Mouse (Mus musculus): Measurements from ENCODE around the gene Spata32. TPM values are rescaled to one million over a fixed set of nuclear protein-coding genes. Genes with fewer than 3 reads are reported as not detected.
A peak's percentile ranks its signal among the peaks of the same experiment; 100 is the strongest.

Gene Spata32
- total RNA-seq, 2 experiments from 2014 or later: 1.4 TPM; not detected in 1

DNA sequence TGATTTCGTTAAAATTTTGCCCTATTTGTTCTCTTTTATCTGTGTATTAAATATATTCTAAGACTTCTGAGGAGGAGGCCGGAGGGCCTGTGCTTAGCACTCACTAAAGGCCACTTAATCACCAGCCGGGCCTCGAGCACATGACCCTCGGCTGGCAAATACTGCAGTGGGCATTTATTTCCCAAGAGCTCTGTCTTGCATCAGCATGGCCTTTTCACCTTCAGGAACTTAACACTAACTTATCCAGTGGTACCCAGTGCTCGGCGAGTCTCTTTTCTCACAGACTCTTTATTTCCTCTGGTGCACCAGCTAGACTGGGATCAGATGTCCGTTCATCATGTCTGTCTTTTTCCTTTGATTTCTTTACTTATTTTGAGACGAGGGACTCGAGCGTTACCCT lies 57.5 kb downstream of the Spata32 start:
- ATAC-seq (replicated peaks; ENCODE audit: poor library complexity, severe bottlenecking): no peak

DNA sequence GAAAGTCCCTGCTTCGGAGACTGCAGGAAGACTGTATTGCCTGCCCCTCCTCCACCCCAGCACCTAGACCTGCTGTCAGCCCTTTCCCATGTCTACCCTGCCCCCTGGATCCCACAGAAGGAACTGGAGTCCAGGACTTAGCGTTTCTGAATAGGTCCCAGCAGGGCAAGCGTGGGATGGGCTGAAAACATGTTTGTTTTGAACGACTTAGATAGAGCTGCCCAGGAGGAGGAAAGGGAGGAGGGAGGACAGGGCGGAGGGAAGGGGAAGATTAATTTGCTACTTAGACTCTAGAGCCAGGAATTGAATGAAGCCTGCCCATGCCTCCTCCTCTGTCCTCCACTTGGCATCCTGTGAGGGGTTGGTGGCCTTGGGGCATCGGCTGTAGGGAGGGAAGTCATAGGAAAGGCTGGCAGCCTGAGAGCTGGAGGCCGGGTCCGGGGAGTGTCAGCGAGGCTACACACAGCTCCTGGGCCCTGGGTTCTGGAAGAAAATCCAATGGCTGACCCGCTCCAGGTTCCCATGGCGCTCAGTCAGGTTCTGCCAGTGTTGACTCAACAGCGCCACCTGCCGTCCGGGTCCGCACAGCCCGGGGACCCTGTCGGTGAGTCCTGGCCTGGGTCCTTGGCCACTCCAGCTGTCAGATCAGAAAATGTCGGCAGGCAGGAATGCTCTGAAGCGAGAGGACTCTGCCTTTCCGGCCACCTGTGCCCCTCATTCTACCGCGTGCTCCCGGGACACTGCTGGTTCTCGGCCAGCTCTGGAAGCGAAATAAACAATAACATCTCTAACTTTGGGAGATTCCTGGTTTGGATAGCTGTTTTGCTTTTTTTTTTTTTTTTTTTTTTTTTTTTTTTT lies 59.4 kb downstream of the Spata32 start:
- ATAC-seq (replicated peaks; ENCODE audit: poor library complexity, severe bottlenecking): peak; percentile 94

Other genes with a start within 250 kb of the Spata32 start
- 39.2 and 44.9 TPM in 2 replicates for gene Nmt1, start 190.2 kb downstream of the Spata32 start, total RNA-seq (2014; fragmentation: Nextera tagmentation)
- 54.1 and 58.9 TPM in 2 replicates for gene Nmt1, start 190.2 kb downstream of the Spata32 start, total RNA-seq (2017)
- 30.5 and 40.9 TPM in 2 replicates for gene Dcakd, start 190.1 kb downstream of the Spata32 start, total RNA-seq (2014; fragmentation: Nextera tagmentation)
- 14.3 and 17.0 TPM in 2 replicates for gene Dcakd, start 190.1 kb downstream of the Spata32 start, total RNA-seq (2017)
- gene Plcd3, start 116.8 kb downstream of the Spata32 start, total RNA-seq (2014; fragmentation: Nextera tagmentation): 0.41 TPM in 1 of 2 replicates, not detected in the other
- gene Plcd3, start 116.8 kb downstream of the Spata32 start, total RNA-seq (2017): 3.2 TPM in 1 of 2 replicates, not detected in the other
- 4.8 and 9.6 TPM in 2 replicates for gene Acbd4, start 116.8 kb downstream of the Spata32 start, total RNA-seq (2014; fragmentation: Nextera tagmentation)
- gene Acbd4, start 116.8 kb downstream of the Spata32 start, total RNA-seq (2017): 5.8 and 10.7 TPM in 2 replicates
- 9.7 and 13.5 TPM in 2 replicates for gene Hexim1, start 102.2 kb downstream of the Spata32 start, total RNA-seq (2014; fragmentation: Nextera tagmentation)
- gene Hexim1, start 102.2 kb downstream of the Spata32 start, total RNA-seq (2017): 28.7 and 31.0 TPM in 2 replicates
- gene Hexim2, start 86.0 kb downstream of the Spata32 start, total RNA-seq (2014; fragmentation: Nextera tagmentation): 2.6 and 6.4 TPM in 2 replicates
- gene Hexim2, start 86.0 kb downstream of the Spata32 start, total RNA-seq (2017): 1.3 and 3.4 TPM in 2 replicates
- gene Fmnl1, start 47.3 kb downstream of the Spata32 start, total RNA-seq (2014; fragmentation: Nextera tagmentation): 58.4 and 94.0 TPM in 2 replicates
- 21.3 and 31.0 TPM in 2 replicates for gene Fmnl1, start 47.3 kb downstream of the Spata32 start, total RNA-seq (2017)
- not detected in 2 replicates for gene 1700023F06Rik, start 9.9 kb downstream of the Spata32 start, total RNA-seq (2014; fragmentation: Nextera tagmentation)
- gene 1700023F06Rik, start 9.9 kb downstream of the Spata32 start, total RNA-seq (2017): not detected in 2 replicates
- gene Map3k14, start 49.0 kb upstream of the Spata32 start, total RNA-seq (2014; fragmentation: Nextera tagmentation): 10.9 and 16.7 TPM in 2 replicates
- 5.2 and 9.6 TPM in 2 replicates for gene Map3k14, start 49.0 kb upstream of the Spata32 start, total RNA-seq (2017)
- gene Arhgap27, start 145.3 kb upstream of the Spata32 start, total RNA-seq (2014; fragmentation: Nextera tagmentation): 21.3 and 29.3 TPM in 2 replicates
- 11.0 and 19.0 TPM in 2 replicates for gene Arhgap27, start 145.3 kb upstream of the Spata32 start, total RNA-seq (2017)
- 8.6 and 13.2 TPM in 2 replicates for gene Plekhm1, start 194.3 kb upstream of the Spata32 start, total RNA-seq (2014; fragmentation: Nextera tagmentation)
- gene Plekhm1, start 194.3 kb upstream of the Spata32 start, total RNA-seq (2017): 3.9 and 4.8 TPM in 2 replicates

All from granulocyte monocyte progenitor cell, adult 5-6 weeks (primary cell).